Mouse (Mus musculus): Measurements from ENCODE around the gene Tead3. TPM values are rescaled to one million over a fixed set of nuclear protein-coding genes. Genes with fewer than 3 reads are reported as not detected.
A peak's percentile ranks its signal among the peaks of the same experiment; 100 is the strongest.

Tead3 gene
- polyA plus RNA-seq, 1 experiment from 2014 or later, result 8.7 TPM

- ATAC-seq (ENCODE audit: low FRiP score, low TSS enrichment) (peak; percentile 31; the same call in 1 of the 2 replicates), DNase-seq (ENCODE audit: low spot score) (peak; percentile 86)
- H3K4me2 ChIP-seq (replicated peaks; ENCODE audit: low read depth), result peak overlapping the region; percentile 31; the same call in 1 of the 2 replicates
Measured at GRCm38 (mm10) chr17:28386150-28386905, 35.7 kb upstream of the Tead3 start.

GRCm38 (mm10) chr17:28384298-28384697 is 33.7 kb upstream of the Tead3 start:
- peak; percentile 69 for TF ChIP-seq CTCF (IDR thresholded peaks at IDR 0.05; ENCODE audit: low read depth)
- no peak for TF ChIP-seq EP300 (optimal IDR thresholded peaks at IDR 0.05)
- H3K36me3 ChIP-seq (ENCODE audit: control insufficient read depth, insufficient read depth, low read length), result no peaks in the 10 kb centered on the region
- no peak overlapping the region for H3K4me2 ChIP-seq (replicated peaks; ENCODE audit: low read depth)
- ATAC-seq (ENCODE audit: low FRiP score, low TSS enrichment) (no peak), DNase-seq (ENCODE audit: low spot score) (peak; percentile 45)
- no peak overlapping the region for H3K9ac ChIP-seq (ENCODE audit: low read length)
- H3K4me3 ChIP-seq (ENCODE audit: low read depth, low read length), result no peak overlapping the region
- no peaks in the 10 kb centered on the region for H3K9me3 ChIP-seq (ENCODE audit: control insufficient read depth, low read length)
- H3K27ac ChIP-seq (replicated peaks), result no peak overlapping the region
- H3K27me3 ChIP-seq (ENCODE audit: control insufficient read depth, insufficient read depth, low read length), result no peaks in the 10 kb centered on the region
- no peaks in the 10 kb centered on the region for H3K4me1 ChIP-seq (replicated peaks; ENCODE audit: control insufficient read depth, insufficient read depth)
- WGBS, result 73% methylated on average over 4 of the region's 4 CpGs

More at GRCm38 (mm10) chr17:28386150-28386905, 35.7 kb upstream of the Tead3 start:
- no peaks in the 10 kb centered on the region for H3K9me3 ChIP-seq (ENCODE audit: control insufficient read depth, low read length)
- H3K4me1 ChIP-seq (replicated peaks; ENCODE audit: control insufficient read depth, insufficient read depth), result no peaks in the 10 kb centered on the region
- no peak overlapping the region for H3K9ac ChIP-seq (ENCODE audit: low read length)
- no peak overlapping the region for H3K4me3 ChIP-seq (ENCODE audit: low read depth, low read length)
- no peaks in the 10 kb centered on the region for H3K27me3 ChIP-seq (ENCODE audit: control insufficient read depth, insufficient read depth, low read length)
- WGBS, result 12% methylated on average over 23 of the region's 23 CpGs
- no peaks in the 10 kb centered on the region for H3K36me3 ChIP-seq (ENCODE audit: control insufficient read depth, insufficient read depth, low read length)
- H3K27ac ChIP-seq (replicated peaks), result no peak overlapping the region
- peak; percentile 89 for TF ChIP-seq CTCF (IDR thresholded peaks at IDR 0.05; ENCODE audit: low read depth)
- TF ChIP-seq EP300 (optimal IDR thresholded peaks at IDR 0.05), result no peak

GRCm38 (mm10) chr17:28380255-28380654 is 29.6 kb upstream of the Tead3 start:
- WGBS, result 3% methylated on average over 6 of the region's 6 CpGs
- no peaks in the 10 kb centered on the region for H3K4me1 ChIP-seq (replicated peaks; ENCODE audit: control insufficient read depth, insufficient read depth)
- no peak overlapping the region for H3K4me3 ChIP-seq (ENCODE audit: low read depth, low read length)
- TF ChIP-seq CTCF (IDR thresholded peaks at IDR 0.05; ENCODE audit: low read depth) (no peak), EP300 (optimal IDR thresholded peaks at IDR 0.05) (no peak)
- 0 out of 2 replicates have a peak, but pooled peaks have one; percentile 25 for ATAC-seq (ENCODE audit: low FRiP score, low TSS enrichment)
- no peaks in the 10 kb centered on the region for H3K27me3 ChIP-seq (ENCODE audit: control insufficient read depth, insufficient read depth, low read length)
- H3K4me2 ChIP-seq (replicated peaks; ENCODE audit: low read depth), result no peak overlapping the region
- no peaks in the 10 kb centered on the region for H3K9me3 ChIP-seq (ENCODE audit: control insufficient read depth, low read length)
- no peak overlapping the region for H3K9ac ChIP-seq (ENCODE audit: low read length)
- H3K27ac ChIP-seq (replicated peaks), result no peak overlapping the region
- DNase-seq (ENCODE audit: low spot score), result no peak
- no peaks in the 10 kb centered on the region for H3K36me3 ChIP-seq (ENCODE audit: control insufficient read depth, insufficient read depth, low read length)

- Histone ChIP-seq H3K4me3 (ENCODE audit: low read depth, low read length) (no peak overlapping the region), H3K27ac (replicated peaks) (no peak overlapping the region), H3K4me2 (replicated peaks; ENCODE audit: low read depth) (no peak overlapping the region), H3K9ac (ENCODE audit: low read length) (no peak overlapping the region), H3K9me3 (ENCODE audit: control insufficient read depth, low read length) (no peaks in the 10 kb centered on the region), H3K4me1 (replicated peaks; ENCODE audit: control insufficient read depth, insufficient read depth) (no peaks in the 10 kb centered on the region), H3K36me3 (ENCODE audit: control insufficient read depth, insufficient read depth, low read length) (no peaks in the 10 kb centered on the region), H3K27me3 (ENCODE audit: control insufficient read depth, insufficient read depth, low read length) (no peaks in the 10 kb centered on the region)
- ATAC-seq (ENCODE audit: low FRiP score, low TSS enrichment) (peak; percentile 90), DNase-seq (ENCODE audit: low spot score) (peak; percentile 58)
- WGBS, result 10% methylated on average over 17 of the region's 17 CpGs
- no peak for TF ChIP-seq EP300 (optimal IDR thresholded peaks at IDR 0.05)
- TF ChIP-seq CTCF (IDR thresholded peaks at IDR 0.05; ENCODE audit: low read depth), result no peak
Measured at GRCm38 (mm10) chr17:28375592-28376061, 25.0 kb upstream of the Tead3 start.

GRCm38 (mm10) chr17:28374494-28374893 is 23.9 kb upstream of the Tead3 start:
- Histone ChIP-seq H3K27me3 (ENCODE audit: control insufficient read depth, insufficient read depth, low read length) (no peaks in the 10 kb centered on the region), H3K4me1 (replicated peaks; ENCODE audit: control insufficient read depth, insufficient read depth) (no peaks in the 10 kb centered on the region), H3K4me3 (ENCODE audit: low read depth, low read length) (no peak overlapping the region), H3K9me3 (ENCODE audit: control insufficient read depth, low read length) (no peaks in the 10 kb centered on the region), H3K9ac (ENCODE audit: low read length) (no peak overlapping the region), H3K36me3 (ENCODE audit: control insufficient read depth, insufficient read depth, low read length) (no peaks in the 10 kb centered on the region), H3K4me2 (replicated peaks; ENCODE audit: low read depth) (no peak overlapping the region), H3K27ac (replicated peaks) (no peak overlapping the region)
- 22% methylated on average over 16 of the region's 16 CpGs for WGBS
- TF ChIP-seq EP300 (optimal IDR thresholded peaks at IDR 0.05) (no peak), CTCF (IDR thresholded peaks at IDR 0.05; ENCODE audit: low read depth) (no peak)
- ATAC-seq (ENCODE audit: low FRiP score, low TSS enrichment) (no peak), DNase-seq (ENCODE audit: low spot score) (no peak)

GRCm38 (mm10) chr17:28373821-28374220 is 23.2 kb upstream of the Tead3 start:
- DNase-seq (ENCODE audit: low spot score) (peak; percentile 75), ATAC-seq (ENCODE audit: low FRiP score, low TSS enrichment) (peak; percentile 34; the same call in 1 of the 2 replicates)
- 27% methylated on average over 10 of the region's 10 CpGs for WGBS
- no peaks in the 10 kb centered on the region for H3K27me3 ChIP-seq (ENCODE audit: control insufficient read depth, insufficient read depth, low read length)
- H3K9me3 ChIP-seq (ENCODE audit: control insufficient read depth, low read length), result no peaks in the 10 kb centered on the region
- no peaks in the 10 kb centered on the region for H3K36me3 ChIP-seq (ENCODE audit: control insufficient read depth, insufficient read depth, low read length)
- no peak overlapping the region for H3K4me2 ChIP-seq (replicated peaks; ENCODE audit: low read depth)
- H3K4me3 ChIP-seq (ENCODE audit: low read depth, low read length), result no peak overlapping the region
- TF ChIP-seq EP300 (optimal IDR thresholded peaks at IDR 0.05), result no peak
- TF ChIP-seq CTCF (IDR thresholded peaks at IDR 0.05; ENCODE audit: low read depth), result peak; percentile 88
- no peak overlapping the region for H3K9ac ChIP-seq (ENCODE audit: low read length)
- H3K27ac ChIP-seq (replicated peaks), result no peak overlapping the region
- no peaks in the 10 kb centered on the region for H3K4me1 ChIP-seq (replicated peaks; ENCODE audit: control insufficient read depth, insufficient read depth)

All from stomach, postnatal 0 days (tissue).